ENCODE assay signal across 16 mouse cellular contexts in genomic region chr4:31660896-31661295, GRCm38 (mm10).
"Had no signal": no experiment of that assay in that cellular context is flagged by ENCODE, and none has a peak within 500 bp of the region (broad histone marks: within the 10 kb centered on the region; RNA-seq: fewer than 3 reads in every experiment).

No protein-coding gene starts in this region.

- H3K9me3 ChIP-seq: limb, embryonic 12.5 days; midbrain, embryonic 10.5 days had no signal

- H3K4me3 ChIP-seq: layer of hippocampus, adult 2 months; left cerebral cortex, adult 2 months; limb, embryonic 12.5 days; midbrain, embryonic 10.5 days; myocyte had no signal

- ATAC-seq: lung, postnatal 0 days had no signal

- H3K27ac ChIP-seq: layer of hippocampus, adult 2 months; left cerebral cortex, adult 2 months; limb, embryonic 12.5 days; liver, embryonic 14.5 days; midbrain, embryonic 10.5 days; stomach, postnatal 0 days had no signal

- H3K27me3 ChIP-seq: limb, embryonic 12.5 days had no signal

- H3K4me2 ChIP-seq: limb, embryonic 12.5 days had no signal

- H3K9ac ChIP-seq: limb, embryonic 12.5 days; liver, embryonic 14.5 days had no signal

- DNase-seq: kidney, adult 18-20 months; kidney, postnatal 10 days; kidney, postnatal 4 days; liver; lung, adult 18-20 months; lung, postnatal 4 days; midbrain, embryonic 14.5 days; thymus, postnatal 4 days had no signal

- H3K36me3 ChIP-seq: limb, embryonic 12.5 days; midbrain, embryonic 10.5 days had no signal
